Comparison of ENCODE assay signal across 8 mouse cellular contexts in genomic region chr13:16012243-16012887, GRCm38 (mm10). TPM values are rescaled to one million over a fixed set of nuclear protein-coding genes. Genes with fewer than 3 reads are reported as not detected.
DNase-seq lines count a peak whose midpoint lies in the region; ATAC-seq lines count a peak whose summit lies in the region.

No protein-coding gene starts in this region.

- peak; percentile 90 for ATAC-seq in common myeloid progenitor, adult 5-6 weeks (replicated peaks; ENCODE audit: low read depth, poor library complexity, severe bottlenecking)

- intact Hi-C loops in left cerebral cortex, postnatal 4 days (cut with DNase I): loop anchor here (10.0 kb wide), 1 partner anchor 952 kb away; no protein-coding TSS in a partner anchor

- peak; percentile 82 to 94 for DNase-seq in adrenal gland, adult (ENCODE audit: inconsistent age in 2 of 2, low spot score in 1 of 2)
- peak; percentile 53 for DNase-seq in gastrocnemius, postnatal 25 days
- DNase-seq in induced T-regulatory cell, adult 2 months (ENCODE audit: low read depth): peak; percentile 73
- peak; percentile 67 for DNase-seq in left cerebral cortex, postnatal 4 days
- peak; percentile 75 for DNase-seq in mesoderm, embryonic 11.5 days (ENCODE audit: low read depth, low spot score)
- DNase-seq in right cerebral cortex, postnatal 25 days: peak; percentile 72
- DNase-seq in MN1 (ENCODE audit: low spot score): no peak

RNA-seq across cellular contexts. Expression of gene Inhba, which starts 0.7 kb away (rescaled TPM):
- 0.15 and 1.3 TPM in 2 replicates for total RNA-seq in common myeloid progenitor, adult 5-6 weeks (2017)
- 1 to 10 TPM; 1.5 to 1.8 TPM for total RNA-seq in gastrocnemius, postnatal 25 days (2021)
- 10 to 100 TPM; 27.4 to 31.8 TPM for total RNA-seq in left cerebral cortex, postnatal 4 days (2021)

Comparison
In these comparisons a context has a peak if more than half of its experiments do, and no peak if none do; other contexts are left out.
1. RNA of gene Inhba, which starts 0.7 kb away (total RNA-seq): 27.4 to 31.8 TPM in left cerebral cortex, postnatal 4 days; 1.5 to 1.8 TPM in gastrocnemius, postnatal 25 days and 0.15 to 1.3 TPM in common myeloid progenitor, adult 5-6 weeks; every median in the first group is over 10 times any median in the second.